Mouse (Mus musculus): ENCODE results near the gene Gucy1a1. TPM values are rescaled to one million over a fixed set of nuclear protein-coding genes. Genes with fewer than 3 reads are reported as not detected.
A peak's percentile ranks its signal among the peaks of the same experiment; 100 is the strongest.

Gucy1a1 gene
- polyA plus RNA-seq, 2 experiments, result 6.7 to 12.3 TPM

DNA sequence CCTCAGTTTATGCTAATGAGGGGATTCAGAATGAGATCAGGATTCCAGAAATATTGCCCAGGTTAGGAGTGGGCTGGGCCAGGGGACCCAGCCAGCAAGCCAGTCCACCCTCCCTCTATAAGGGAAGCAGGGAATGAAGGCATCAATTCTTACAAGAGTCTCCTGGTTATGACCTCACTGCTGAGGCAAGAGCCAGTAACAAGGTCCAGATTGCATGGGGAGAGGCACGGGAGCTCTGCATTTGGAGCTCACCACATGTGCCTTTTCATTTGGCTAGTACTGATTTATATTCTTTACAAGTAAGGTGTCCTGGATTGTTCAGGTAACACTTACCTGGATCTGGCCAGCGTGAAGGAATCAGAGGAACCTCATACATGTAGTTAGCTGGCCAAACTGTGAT lies 48.8 kb downstream of the Gucy1a1 start:
- ATAC-seq (ENCODE audit: low FRiP score, low read depth), result no peak
- whole genome bisulfite sequencing, result 42% methylated on average over 2 of the region's 2 CpGs

DNA sequence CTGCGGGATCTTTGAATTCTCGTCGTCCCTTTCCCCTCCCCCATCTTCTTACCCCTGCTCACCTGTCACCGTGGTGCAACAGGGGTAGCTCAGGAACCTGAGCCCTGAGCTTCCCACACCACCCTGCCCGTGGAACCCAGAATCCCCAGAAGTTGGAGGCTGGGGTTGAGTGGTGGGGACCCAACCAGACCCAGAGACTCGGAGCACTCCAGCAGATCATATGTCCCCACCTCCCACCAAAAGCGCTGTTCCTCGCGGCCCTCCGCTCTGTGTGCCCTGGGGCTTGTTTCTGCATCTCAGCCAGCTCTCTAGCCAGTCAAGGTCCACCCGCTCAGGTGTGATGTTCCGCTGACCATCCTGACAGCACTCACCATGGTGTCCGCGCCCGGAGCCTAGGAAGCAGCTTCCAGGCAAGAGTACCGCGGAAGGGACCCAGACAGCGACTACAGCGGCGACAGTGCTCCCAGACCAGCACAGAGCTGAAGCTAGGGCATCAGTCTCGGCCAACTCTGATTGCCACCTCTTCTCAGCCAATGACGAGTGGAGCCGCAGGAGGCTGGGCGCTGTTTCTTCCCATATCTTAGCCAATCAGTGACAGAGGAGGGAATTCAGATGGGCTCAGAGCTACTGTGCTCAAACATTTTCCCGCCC lies 71.3 kb downstream of the Gucy1a1 start, which contains the start of gene Gucy1b1:
Gene Gucy1b1 (minus strand): TSS at position 489 of the 651 bp plus-strand sequence.
- peak within 1 kb of the TSS; percentile 96 for H3K4me2 ChIP-seq (replicated peaks; ENCODE audit: low read depth, low read length, severe bottlenecking)
- peak within 1 kb of the TSS; percentile 54 for H3K9ac ChIP-seq (ENCODE audit: low read depth, low read length, severe bottlenecking)
- peak; percentile 82 for DNase-seq (ENCODE audit: low spot score)
- 1% methylated on average over 25 of the region's 25 CpGs for WGBS
- H3K27me3 ChIP-seq (ENCODE audit: control insufficient read depth, insufficient read depth, low read length), result peaks cover 11% of the 10 kb centered on the region; the same call in 1 of the 2 replicates
- H3K9me3 ChIP-seq (ENCODE audit: control insufficient read depth, low read length), result no peaks in the 10 kb centered on the region
- H3K4me3 ChIP-seq (replicated peaks; ENCODE audit: low read length), result peak within 1 kb of the TSS; percentile 41
- H3K36me3 ChIP-seq (ENCODE audit: control insufficient read depth, insufficient read depth, low read length), result no peaks in the 10 kb centered on the region
- peaks cover 3% of the 10 kb centered on the region; the same call in 1 of the 2 replicates for H3K4me1 ChIP-seq (ENCODE audit: control insufficient read depth, insufficient read depth, low read length)
- no peak for TF ChIP-seq POLR2A (IDR thresholded peaks at IDR 0.05; ENCODE audit: borderline replicate concordance, extremely low read depth, insufficient read depth, insufficient read length)
- peak; percentile 96 for ATAC-seq (ENCODE audit: low FRiP score, low read depth)
- no peak within 1 kb of the TSS for H3K27ac ChIP-seq (replicated peaks; ENCODE audit: low read depth, low read length)

More for the DNA sequence above, 48.8 kb downstream of the Gucy1a1 start:
- Histone ChIP-seq H3K27me3 (ENCODE audit: control insufficient read depth, insufficient read depth, low read length) (no peaks in the 10 kb centered on the region), H3K9ac (ENCODE audit: low read depth, low read length, severe bottlenecking) (no peak overlapping the region), H3K4me3 (replicated peaks; ENCODE audit: low read length) (no peak overlapping the region), H3K9me3 (ENCODE audit: control insufficient read depth, low read length) (no peaks in the 10 kb centered on the region), H3K36me3 (ENCODE audit: control insufficient read depth, insufficient read depth, low read length) (no peaks in the 10 kb centered on the region), H3K27ac (replicated peaks; ENCODE audit: low read depth, low read length) (no peak overlapping the region), H3K4me2 (replicated peaks; ENCODE audit: low read depth, low read length, severe bottlenecking) (no peak overlapping the region), H3K4me1 (ENCODE audit: control insufficient read depth, insufficient read depth, low read length) (no peaks in the 10 kb centered on the region)
- DNase-seq (ENCODE audit: low spot score), result no peak
- no peak for TF ChIP-seq POLR2A (IDR thresholded peaks at IDR 0.05; ENCODE audit: borderline replicate concordance, extremely low read depth, insufficient read depth, insufficient read length)

DNA sequence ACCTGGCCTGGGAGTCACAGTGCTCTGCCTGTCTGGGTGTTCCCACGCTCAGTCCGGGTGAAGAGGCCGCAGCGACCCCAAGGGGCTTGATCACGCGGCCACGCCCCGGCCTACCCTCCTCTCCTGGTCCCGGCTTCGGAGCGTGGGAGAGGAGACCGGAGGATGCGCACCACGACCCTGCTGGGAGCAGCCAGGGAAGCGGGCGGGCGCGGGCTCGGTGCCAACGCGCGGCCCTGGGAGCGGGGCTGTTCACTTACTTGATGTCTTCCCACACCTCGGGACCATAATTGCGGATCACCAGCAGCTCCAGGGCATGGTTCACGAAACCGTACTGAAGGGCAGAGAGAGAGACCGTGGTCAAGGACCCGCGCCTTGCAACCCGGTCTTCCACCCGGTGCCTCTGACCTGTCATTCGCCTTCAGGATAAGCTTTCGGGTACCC lies 71.8 kb downstream of the Gucy1a1 start:
- no peaks in the 10 kb centered on the region for H3K9me3 ChIP-seq (ENCODE audit: control insufficient read depth, low read length)
- H3K4me1 ChIP-seq (ENCODE audit: control insufficient read depth, insufficient read depth, low read length), result peaks cover 3% of the 10 kb centered on the region; the same call in 1 of the 2 replicates
- under 1% methylated on average over 31 of the region's 34 CpGs for WGBS
- H3K27ac ChIP-seq (replicated peaks; ENCODE audit: low read depth, low read length), result no peak overlapping the region
- peak overlapping the region; percentile 54 for H3K9ac ChIP-seq (ENCODE audit: low read depth, low read length, severe bottlenecking)
- DNase-seq (ENCODE audit: low spot score) (no peak), ATAC-seq (ENCODE audit: low FRiP score, low read depth) (peak; percentile 13; the same call in 1 of the 2 replicates)
- TF ChIP-seq POLR2A (IDR thresholded peaks at IDR 0.05; ENCODE audit: borderline replicate concordance, extremely low read depth, insufficient read depth, insufficient read length), result no peak
- H3K36me3 ChIP-seq (ENCODE audit: control insufficient read depth, insufficient read depth, low read length), result no peaks in the 10 kb centered on the region
- peaks cover 11% of the 10 kb centered on the region; the same call in 1 of the 2 replicates for H3K27me3 ChIP-seq (ENCODE audit: control insufficient read depth, insufficient read depth, low read length)
- H3K4me2 ChIP-seq (replicated peaks; ENCODE audit: low read depth, low read length, severe bottlenecking), result peak overlapping the region; percentile 96
- H3K4me3 ChIP-seq (replicated peaks; ENCODE audit: low read length), result peak overlapping the region; percentile 41

DNA sequence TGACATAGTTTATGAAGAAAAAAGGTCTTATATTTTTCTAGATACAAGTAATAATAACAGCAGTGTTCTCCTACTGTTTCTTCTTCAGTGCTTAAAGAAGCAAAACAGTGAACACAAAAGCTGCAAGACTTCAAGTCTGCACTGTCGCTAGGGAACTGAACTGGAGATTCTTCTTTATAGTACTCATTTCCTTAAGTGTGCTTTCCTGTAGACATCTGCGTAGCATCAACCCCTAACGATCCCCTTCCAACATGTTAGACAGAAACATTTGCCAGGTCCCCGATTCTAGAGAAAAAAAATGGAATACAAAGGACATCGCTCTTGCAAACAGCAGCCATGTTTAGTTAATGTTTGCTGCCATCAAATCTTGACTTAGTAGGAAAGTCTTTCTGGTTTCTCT lies 77.8 kb downstream of the Gucy1a1 start:
- Histone ChIP-seq H3K27ac (replicated peaks; ENCODE audit: low read depth, low read length) (no peak overlapping the region), H3K4me1 (ENCODE audit: control insufficient read depth, insufficient read depth, low read length) (no peaks in the 10 kb centered on the region), H3K27me3 (ENCODE audit: control insufficient read depth, insufficient read depth, low read length) (0 out of 2 replicates have a peak, but pooled peaks cover 1% of the 10 kb centered on the region), H3K4me2 (replicated peaks; ENCODE audit: low read depth, low read length, severe bottlenecking) (no peak overlapping the region), H3K9ac (ENCODE audit: low read depth, low read length, severe bottlenecking) (no peak overlapping the region), H3K9me3 (ENCODE audit: control insufficient read depth, low read length) (no peaks in the 10 kb centered on the region), H3K4me3 (replicated peaks; ENCODE audit: low read length) (no peak overlapping the region), H3K36me3 (ENCODE audit: control insufficient read depth, insufficient read depth, low read length) (no peaks in the 10 kb centered on the region)
- ATAC-seq (ENCODE audit: low FRiP score, low read depth) (no peak), DNase-seq (ENCODE audit: low spot score) (no peak)
- WGBS, result 57% methylated on average over 5 of the region's 5 CpGs
- TF ChIP-seq POLR2A (IDR thresholded peaks at IDR 0.05; ENCODE audit: borderline replicate concordance, extremely low read depth, insufficient read depth, insufficient read length), result no peak

DNA sequence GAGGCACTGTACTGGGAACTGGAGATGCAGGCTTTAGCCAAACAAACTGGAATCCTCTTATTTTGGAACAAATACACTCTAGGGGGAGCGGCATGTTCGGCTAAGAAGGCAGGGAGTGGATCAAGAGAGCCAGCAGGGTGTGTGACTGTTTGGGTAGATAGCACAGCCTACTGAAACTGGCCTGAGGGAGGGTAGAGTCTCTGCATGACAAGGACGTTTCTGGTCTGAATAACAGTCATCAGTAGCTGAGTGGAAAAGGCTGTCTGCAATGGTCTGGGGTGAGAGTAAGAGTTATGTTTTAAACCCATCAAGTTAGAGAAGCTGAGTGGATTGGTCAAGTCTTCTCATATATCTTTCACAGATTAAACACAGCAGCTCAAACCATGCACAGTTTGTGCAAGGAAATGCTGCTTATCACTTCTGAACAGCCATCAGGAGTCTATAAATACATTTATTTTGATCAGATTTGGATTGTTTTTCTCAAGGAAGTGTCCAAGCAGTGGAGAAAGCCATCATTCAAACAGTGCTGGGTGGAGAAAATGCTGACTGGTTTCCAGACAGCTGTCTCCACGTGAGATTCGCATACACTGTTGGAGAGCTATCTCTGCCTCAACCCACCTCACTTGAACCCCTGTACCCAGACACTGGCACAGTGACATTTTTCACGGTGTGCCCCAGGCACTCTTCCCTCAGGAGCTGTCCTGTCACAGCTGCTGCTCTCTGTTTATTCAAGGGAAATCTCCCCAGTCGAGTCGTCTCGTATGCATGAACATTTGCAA lies 84.0 kb downstream of the Gucy1a1 start:
- Histone ChIP-seq H3K4me2 (replicated peaks; ENCODE audit: low read depth, low read length, severe bottlenecking) (no peak overlapping the region), H3K9me3 (ENCODE audit: control insufficient read depth, low read length) (no peaks in the 10 kb centered on the region), H3K27ac (replicated peaks; ENCODE audit: low read depth, low read length) (no peak overlapping the region), H3K36me3 (ENCODE audit: control insufficient read depth, insufficient read depth, low read length) (no peaks in the 10 kb centered on the region), H3K27me3 (ENCODE audit: control insufficient read depth, insufficient read depth, low read length) (no peaks in the 10 kb centered on the region), H3K4me1 (ENCODE audit: control insufficient read depth, insufficient read depth, low read length) (no peaks in the 10 kb centered on the region), H3K4me3 (replicated peaks; ENCODE audit: low read length) (no peak overlapping the region), H3K9ac (ENCODE audit: low read depth, low read length, severe bottlenecking) (no peak overlapping the region)
- 44% methylated on average over 9 of the region's 9 CpGs for WGBS
- no peak for TF ChIP-seq POLR2A (IDR thresholded peaks at IDR 0.05; ENCODE audit: borderline replicate concordance, extremely low read depth, insufficient read depth, insufficient read length)
- DNase-seq (ENCODE audit: low spot score), result no peak
- ATAC-seq (ENCODE audit: low FRiP score, low read depth), result no peak

Data from limb, embryonic 14.5 days (tissue).